Mouse (Mus musculus) olfactory bulb, adult 2 months (tissue): ENCODE measurements around the gene Gna15. TPM values are rescaled to one million over a fixed set of nuclear protein-coding genes. Genes with fewer than 3 reads are reported as not detected.

ENCODE experiments used
- H3K27ac ChIP-seq: fragments of 200-500 bp; 2 replicates; pipeline ENCODE4 v1.5.1; 2012; ENCODE audit warnings: low read depth, low read length; ENCODE audit not compliant: insufficient read depth
- H3K4me1 ChIP-seq: fragments of 200-500 bp; 2 replicates; pipeline ENCODE4 v1.6.1; 2012; ENCODE audit warnings: low read length; ENCODE audit not compliant: control insufficient read depth, insufficient read depth
- H3K4me3 ChIP-seq: fragments of 200-500 bp; 2 replicates; pipeline ENCODE4 v1.5.1; 2012; ENCODE audit warnings: mild to moderate bottlenecking, low read depth, low read length, moderate library complexity; ENCODE audit not compliant: insufficient read depth
- CTCF ChIP-seq: fragments of 200-500 bp; IDR thresholded peaks from 2 replicates; pipeline ENCODE4 v1.5.1; 2012; ENCODE audit warnings: low read depth, mild to moderate bottlenecking, low read length, moderate library complexity; ENCODE audit not compliant: insufficient read depth
- POLR2A ChIP-seq: fragments of 200-500 bp; IDR thresholded peaks from 2 replicates; pipeline ENCODE4 v1.6.1; 2012; ENCODE audit warnings: mild to moderate bottlenecking, low read depth, low read length, moderate library complexity; ENCODE audit not compliant: insufficient read depth
- WGBS: fragments of 180-500 bp; shearing (Covaris S2); methylation state at CpG from one replicate; pipeline ENCODE4 v1.1.7; 2018; 5-methylcytosine and 5-hydroxymethylcytosine counted together
- polyA plus RNA-seq: library from polyadenylated mRNA; stranded (reverse); fragments of >200 nt; gene quantifications from 2 replicates; pipeline ENCODE4 v1.2.4, GENCODE M21; 2012; ENCODE audit warnings: low replicate concordance; ENCODE audit not compliant: missing spikeins, insufficient read depth, insufficient read length

The Gna15 gene
- polyA plus RNA-seq, 1 experiment, result not detected

DNA sequence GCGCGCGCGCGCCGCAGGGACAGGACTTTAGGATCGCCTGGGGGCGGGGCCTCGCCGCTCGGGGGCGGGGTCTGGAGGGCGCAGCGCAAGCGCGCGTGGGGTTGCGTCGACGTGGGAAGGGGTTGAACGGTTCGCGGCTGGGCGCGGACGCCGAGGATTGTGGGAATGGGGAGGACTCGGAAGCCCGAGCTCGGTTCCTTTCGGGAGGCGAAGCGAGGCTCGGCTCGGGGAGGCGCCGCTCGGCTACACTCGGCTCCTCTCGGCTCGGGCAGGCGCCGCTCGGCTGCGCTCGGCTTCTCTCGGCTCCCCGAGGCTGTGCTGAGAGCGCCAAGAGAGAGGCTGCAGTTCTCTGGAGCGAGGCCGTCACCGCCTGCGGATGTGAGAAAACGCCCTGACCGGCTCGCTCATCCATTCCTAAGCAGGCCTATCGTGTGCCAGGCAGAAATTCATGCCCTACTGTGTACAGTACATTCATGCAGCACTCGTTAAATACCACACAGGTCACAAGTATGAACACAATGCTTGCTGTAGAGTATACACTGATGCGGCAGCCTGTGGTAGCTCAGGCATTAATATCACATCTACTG lies 21.2 kb upstream of the Gna15 start, which contains the start of gene Gna11:
Gna11 (minus strand) TSS at position 30 of the 587 bp plus-strand sequence.
- 1% methylated on average over 59 of the region's 59 CpGs for WGBS
- Histone ChIP-seq H3K27ac (peak within 1 kb of the TSS; percentile 91), H3K4me1 (peaks cover 35% of the 10 kb centered on the region), H3K4me3 (peak within 1 kb of the TSS; percentile 84)
- TF ChIP-seq CTCF, result no peak
- TF ChIP-seq POLR2A, result peak; percentile 46

DNA sequence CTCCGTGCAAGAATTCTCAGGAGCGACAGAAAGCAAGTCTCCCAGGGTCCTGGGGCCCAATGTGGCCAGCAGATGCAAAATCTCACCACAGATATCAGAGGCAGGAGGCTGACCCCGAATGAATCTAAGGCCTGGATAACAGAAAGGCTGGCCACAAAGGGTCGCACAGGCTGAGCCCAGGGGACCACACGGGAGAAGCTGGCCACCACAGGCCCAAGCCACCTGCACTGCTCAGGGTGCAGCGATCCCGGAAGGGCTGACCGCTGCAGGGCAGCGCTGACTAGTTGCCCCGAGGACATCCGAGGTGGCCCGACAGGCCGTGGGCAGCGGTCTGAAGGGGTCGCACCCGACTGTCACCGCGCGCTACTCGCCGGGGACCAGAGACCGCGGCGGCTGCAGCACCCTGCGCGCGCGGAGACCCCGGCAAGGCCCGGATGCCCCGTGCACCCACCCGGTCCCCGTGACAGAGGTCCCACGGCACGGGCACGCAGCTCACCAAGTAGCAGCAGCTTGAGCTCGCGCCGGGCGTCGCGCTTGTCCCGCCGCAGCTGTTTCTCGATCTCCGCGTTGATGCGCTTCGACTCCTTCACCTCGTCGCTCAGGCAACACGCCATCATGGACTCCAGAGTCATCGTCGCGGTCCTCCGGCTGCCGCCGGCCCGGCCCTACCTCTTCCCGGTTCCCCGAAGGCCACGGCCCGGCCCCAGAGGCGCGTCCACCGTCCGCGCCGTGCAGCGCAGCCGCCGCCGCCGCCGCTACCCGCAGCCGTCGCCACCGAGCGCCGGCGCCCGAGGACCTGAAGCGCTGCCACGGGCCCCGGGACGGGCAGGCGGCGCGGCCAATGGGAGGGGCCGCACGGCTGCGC lies 20.5 kb upstream of the Gna15 start:
- TF ChIP-seq CTCF, result no peak
- peak; percentile 72 for TF ChIP-seq POLR2A
- Histone ChIP-seq H3K27ac (peak overlapping the region; percentile 52; the same call in 1 of the 2 replicates), H3K4me1 (peaks cover 40% of the 10 kb centered on the region), H3K4me3 (peak overlapping the region; percentile 84)
- WGBS, result 1% methylated on average over 93 of the region's 93 CpGs

DNA sequence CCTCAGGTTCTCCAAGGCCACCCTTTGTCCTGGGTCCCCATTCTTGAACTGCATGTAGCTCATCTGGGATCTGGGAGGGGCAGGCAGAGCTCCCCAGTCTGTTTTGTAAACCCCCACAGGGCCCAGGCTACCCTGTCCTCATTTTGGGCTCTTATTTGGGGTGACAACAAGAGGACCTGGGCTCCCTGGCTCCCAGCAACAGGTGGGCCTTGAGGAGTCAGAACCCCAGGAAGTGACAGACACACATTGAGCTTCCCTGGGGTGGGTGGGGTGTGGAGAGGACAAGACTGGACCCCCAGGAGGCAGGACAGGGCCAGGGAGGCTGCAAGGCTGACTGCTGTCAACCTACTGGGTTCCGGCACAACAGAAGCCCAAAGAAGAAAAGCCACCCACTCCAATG lies 19.6 kb upstream of the Gna15 start:
- WGBS, result 39% methylated on average over 1 of the region's 1 CpGs
- TF ChIP-seq CTCF (no peak), POLR2A (no peak)
- H3K4me3 ChIP-seq, result peak overlapping the region; percentile 84
- no peak overlapping the region for H3K27ac ChIP-seq
- peaks cover 41% of the 10 kb centered on the region for H3K4me1 ChIP-seq

DNA sequence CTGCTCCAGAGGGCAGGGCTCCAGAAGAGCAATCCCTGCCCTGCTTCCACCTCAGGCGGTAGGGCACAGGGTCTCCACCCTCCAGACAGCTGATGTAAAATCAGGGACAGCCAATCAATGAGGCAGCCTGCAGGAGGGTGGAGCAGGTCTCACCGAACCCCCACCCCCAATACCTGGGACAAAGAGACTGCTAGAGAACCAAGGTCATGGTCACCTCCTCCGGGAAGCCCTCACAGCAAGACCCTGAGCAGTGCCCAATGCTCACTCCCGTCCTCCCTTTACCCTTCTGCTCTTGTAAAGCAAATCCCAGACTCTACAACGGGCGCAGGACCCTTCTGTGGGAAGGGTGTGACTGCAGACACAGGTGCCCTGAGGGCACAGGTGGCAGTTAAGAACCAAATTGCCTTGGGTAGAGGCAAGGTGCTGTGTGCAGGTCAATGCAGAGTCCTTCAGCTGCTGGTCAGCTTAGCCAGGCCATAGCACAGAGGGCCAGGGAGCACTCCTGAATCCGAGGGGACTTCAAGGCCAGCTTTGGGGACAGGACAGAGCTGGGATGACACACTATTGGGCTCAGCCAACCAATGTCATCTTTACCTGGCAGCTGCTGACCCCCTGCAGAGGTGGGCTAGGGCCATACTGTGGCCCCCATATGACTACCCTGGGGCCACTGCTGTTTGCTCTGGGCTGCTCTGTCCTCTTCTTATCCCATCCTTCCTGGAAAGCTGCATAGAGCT lies 18.9 kb upstream of the Gna15 start:
- no peak overlapping the region for H3K27ac ChIP-seq

DNA sequence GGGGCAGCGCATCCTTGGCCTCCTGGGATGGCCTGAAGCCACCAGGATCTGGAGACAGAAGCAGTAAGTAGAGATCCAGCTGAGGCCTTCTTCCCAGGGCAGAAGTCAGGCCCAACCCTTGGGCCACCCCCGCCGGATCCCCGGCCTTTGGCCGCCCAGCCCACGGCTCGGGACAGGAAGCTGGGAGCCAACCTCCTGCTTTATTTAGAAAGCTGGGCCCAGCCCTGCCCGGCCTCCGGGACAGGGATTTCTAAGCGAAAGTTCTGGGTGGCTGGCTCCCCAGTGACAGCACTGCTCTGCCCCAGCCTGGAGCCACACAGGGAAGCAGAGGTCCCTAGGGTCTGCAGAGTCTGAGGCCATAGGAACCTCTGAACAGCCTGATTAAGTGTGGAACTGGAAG lies 17.8 kb upstream of the Gna15 start:
- Histone ChIP-seq H3K4me3 (no peak overlapping the region), H3K4me1 (peaks cover 43% of the 10 kb centered on the region), H3K27ac (no peak overlapping the region; the same call in 1 of the 2 replicates)
- TF ChIP-seq POLR2A, result no peak
- no peak for TF ChIP-seq CTCF
- WGBS, result 77% methylated on average over 10 of the region's 10 CpGs

More for the DNA sequence above, 18.9 kb upstream of the Gna15 start:
- 75% methylated on average over 7 of the region's 7 CpGs for WGBS
- TF ChIP-seq CTCF (no peak), POLR2A (no peak)
- peaks cover 43% of the 10 kb centered on the region for H3K4me1 ChIP-seq
- peak overlapping the region; percentile 84; the same call in 1 of the 2 replicates for H3K4me3 ChIP-seq

DNA sequence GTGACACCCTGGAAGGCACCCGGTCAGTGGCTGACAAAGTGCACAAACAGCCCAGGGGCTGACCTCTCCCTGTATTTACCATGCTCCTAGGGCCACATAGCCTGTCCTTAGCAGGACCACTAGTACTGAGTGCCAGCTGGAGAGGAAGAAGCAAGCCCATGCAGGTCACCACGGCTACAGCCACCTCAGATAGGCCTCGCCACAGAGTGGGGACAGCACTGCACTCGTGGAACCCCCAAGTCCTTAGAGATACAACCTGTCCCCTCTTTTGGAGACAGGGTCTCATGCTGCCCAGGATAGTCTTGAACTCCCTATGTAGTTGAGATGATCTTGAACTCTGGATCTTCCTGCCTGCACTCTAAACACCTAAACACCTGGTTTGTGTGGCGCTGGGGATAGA lies 17.3 kb upstream of the Gna15 start:
- 76% methylated on average over 5 of the region's 5 CpGs for WGBS
- H3K4me1 ChIP-seq, result peaks cover 43% of the 10 kb centered on the region
- H3K27ac ChIP-seq, result no peak overlapping the region

DNA sequence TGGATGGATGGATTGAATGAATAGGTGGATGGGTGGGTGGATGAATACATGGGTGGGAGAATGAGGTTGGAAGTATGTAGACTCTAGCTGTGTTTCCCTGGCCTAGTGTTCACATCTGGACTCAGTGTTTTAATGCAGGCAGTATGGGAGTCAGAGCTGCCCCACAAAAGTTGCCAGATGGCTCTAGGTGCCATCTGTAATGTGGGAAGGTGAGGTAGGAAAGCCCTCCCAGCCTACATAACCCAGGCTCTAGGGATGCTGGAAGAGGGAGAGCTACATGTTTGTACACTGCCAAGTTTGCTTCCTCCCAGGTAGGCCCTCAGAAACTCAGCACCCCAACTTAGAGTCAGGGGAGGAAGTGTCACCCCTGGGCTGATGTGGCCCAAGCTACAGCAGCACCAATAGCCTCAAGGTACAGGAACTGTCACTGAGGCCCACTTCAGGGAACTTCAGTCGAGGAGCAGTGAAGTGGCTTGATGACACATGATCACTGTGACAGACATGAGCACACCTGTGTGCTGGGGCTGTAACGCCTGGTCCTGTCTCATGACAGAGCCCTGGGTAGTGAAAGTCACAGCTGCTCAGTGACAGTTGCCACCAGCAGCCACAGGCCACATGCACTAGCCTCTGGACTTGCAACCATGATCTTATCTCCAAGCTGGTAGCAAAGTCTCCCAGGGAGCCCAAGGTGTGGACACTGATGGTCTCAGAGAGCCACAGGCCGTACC lies 14.5 kb upstream of the Gna15 start:
- TF ChIP-seq POLR2A (no peak), CTCF (no peak)
- Histone ChIP-seq H3K4me1 (peaks cover 51% of the 10 kb centered on the region), H3K27ac (no peak overlapping the region), H3K4me3 (no peak overlapping the region)
- WGBS, result 92% methylated on average over 3 of the region's 3 CpGs

More for the DNA sequence above, 17.3 kb upstream of the Gna15 start:
- no peak overlapping the region for H3K4me3 ChIP-seq
- TF ChIP-seq POLR2A (no peak), CTCF (no peak)

DNA sequence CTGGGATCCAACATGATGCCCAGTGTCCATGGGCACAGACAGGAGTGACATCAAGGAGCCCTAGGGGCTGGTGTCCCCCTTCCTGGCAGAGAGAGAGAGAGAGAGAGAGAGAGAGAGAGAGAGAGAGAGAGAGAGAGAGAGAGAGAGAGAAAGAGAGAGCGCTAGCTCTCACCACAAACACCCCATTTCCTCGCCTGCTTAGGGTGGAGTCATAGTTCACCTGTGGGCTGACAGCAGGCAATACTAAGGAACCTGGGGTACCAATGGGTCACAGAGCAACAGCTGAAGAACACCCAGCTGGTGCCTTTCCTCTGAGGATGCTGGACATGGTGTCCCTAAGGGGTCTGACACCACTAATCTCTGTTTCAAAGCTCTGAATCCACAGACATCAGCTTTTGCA lies 13.4 kb upstream of the Gna15 start:
- TF ChIP-seq POLR2A, result no peak
- TF ChIP-seq CTCF, result no peak
- Histone ChIP-seq H3K4me1 (peaks cover 41% of the 10 kb centered on the region), H3K4me3 (no peak overlapping the region), H3K27ac (no peak overlapping the region)
- WGBS, result 93% methylated on average over 2 of the region's 2 CpGs
